Mouse (Mus musculus): ENCODE measurements at regions not wholly inside any gene's neighbourhood (a gene's known extent, or its start where the extent isn't known, plus 50 kb on each side); places are given as distances from the start of the nearest gene placed in this dataset.
"Not testable (repeated sequence)": the region's sequence is repeated elsewhere in the genome, so short reads cannot be mapped to it uniquely, and the experiment has no call there.

- intact Hi-C loops (cut with DNase I) = no loop called here
- DNase-seq = no peak
Observed at GRCm38 (mm10) chr3:40410749-40411310, 120.3 kb upstream of the Intu start.

DNA sequence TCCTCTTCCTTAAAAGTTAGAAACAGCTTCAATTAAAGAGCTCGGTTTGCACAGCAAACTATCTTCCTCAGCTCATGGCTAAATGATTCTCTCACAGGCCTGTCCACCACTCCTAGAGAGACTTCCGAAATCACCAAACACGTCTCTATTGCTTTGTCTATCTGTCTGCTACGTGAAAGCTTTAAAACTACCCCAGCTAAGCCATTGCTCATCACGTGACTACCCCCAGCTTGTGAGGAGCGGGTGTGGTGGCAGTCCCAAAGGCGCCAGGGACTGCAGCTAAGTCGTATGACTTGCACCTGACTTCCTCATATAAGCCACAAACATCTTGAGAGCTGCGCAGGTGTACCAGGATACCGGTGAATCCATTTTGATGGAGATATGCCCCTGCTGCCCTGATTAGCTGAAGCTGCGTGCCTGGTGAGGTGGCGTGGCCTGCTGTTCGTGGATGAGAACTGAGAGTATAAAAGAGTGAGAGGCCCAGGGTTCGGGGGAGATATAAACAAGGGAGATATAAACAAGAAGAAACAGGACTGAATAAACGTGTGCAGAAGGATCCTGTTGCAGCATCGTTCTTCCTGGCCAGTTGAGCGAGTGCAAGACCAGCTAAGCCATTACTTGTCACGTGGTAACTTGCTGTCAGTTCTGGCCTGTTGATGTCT lies 105.8 kb upstream of the Intu start:
- intact Hi-C loops (cut with DNase I); DNase-seq: not testable (repeated sequence)

DNA sequence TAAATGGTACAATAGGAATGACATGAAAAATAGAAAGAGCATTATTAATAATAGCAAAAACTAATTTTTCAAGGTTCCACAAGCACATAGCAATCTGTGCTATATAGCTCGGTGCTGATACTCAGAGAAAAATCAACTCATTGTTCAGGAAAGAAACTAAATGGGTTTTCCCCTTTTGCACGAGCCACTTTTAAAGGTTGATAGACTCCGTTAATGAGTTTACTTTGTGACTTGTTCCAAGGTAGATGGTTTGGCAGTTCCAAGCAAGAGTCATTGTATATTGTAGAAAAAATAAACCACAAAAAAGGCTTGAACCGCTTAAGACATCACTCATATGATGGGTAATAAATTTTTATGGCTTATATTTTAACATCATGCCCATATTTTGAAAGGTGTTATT lies 105.0 kb upstream of the Intu start:
- intact Hi-C loops (cut with DNase I) = no loop called here
- DNase-seq = no peak

- intact Hi-C loops (cut with DNase I) = no loop called here
- DNase-seq = peak in 1 of 2 experiments; percentile 29
Observed at GRCm38 (mm10) chr3:40428021-40428420, 103.1 kb upstream of the Intu start.

DNA sequence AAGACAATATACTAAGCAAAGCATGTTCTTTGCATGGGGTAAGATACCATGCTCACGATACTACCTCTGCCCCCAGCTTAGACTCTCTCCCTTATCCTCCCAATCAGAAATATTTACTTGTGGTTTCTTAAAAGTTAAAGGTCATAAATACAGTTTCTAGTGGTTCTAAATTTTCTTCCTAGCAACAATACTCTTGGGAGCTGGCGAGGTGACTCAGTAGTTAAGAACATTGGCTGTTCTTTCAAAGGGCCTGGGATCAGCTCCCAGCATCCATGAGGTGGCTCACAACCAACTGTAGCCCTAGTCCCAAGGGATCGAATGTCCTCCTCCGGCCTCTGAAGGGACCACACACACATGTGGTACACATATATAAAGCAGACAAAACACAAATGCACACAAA lies 92.8 kb upstream of the Intu start:
- DNase-seq = no peak
- intact Hi-C loops (cut with DNase I) = no loop called here

DNA sequence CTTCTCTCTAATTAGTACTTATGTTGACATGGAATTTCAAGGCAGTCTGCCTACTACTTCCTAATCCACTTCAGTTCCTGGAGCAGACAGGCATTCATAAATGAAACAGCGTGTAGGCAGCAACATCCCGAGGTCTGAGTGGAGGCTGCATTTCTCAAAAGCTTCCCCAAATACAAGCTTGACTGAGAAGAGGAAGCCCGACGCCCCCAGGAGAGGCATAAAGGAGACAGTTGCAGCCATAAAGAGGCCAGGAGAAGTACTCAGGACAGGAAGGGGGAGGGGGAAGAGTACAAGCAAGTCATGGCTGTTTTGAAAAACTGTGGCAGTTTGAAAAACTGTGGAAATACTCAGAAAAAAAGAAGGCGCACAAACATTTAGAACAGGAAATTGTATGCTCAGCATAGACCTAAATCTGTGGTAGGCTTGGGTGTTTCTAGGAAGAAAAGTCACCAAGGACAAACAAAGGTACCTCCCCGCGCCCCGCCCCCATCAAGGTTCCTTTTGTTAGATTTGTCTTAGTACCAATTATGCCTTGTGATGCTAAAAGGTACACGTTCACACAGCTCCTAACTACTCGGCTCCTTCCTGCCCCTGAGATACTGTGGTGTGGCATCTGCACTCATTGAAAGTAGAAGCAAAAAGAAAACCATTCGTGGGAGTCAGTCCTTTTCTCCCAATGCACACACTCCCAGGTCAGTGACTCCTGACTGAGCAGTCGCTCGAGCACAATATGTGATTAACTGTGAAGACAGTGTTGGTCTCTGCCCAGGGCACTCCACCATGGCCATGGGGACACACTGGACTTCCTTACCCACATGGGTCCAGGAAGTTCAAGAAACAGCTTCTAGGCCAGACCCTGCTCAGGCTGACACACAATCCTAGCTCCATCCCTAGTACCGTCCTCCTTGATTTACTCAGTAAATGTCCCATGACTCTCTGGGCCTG lies 89.7 kb upstream of the Intu start:
- no peak for DNase-seq
- intact Hi-C loops (cut with DNase I) = loop anchor here (10.0 kb wide), 1 partner anchor 447 kb away; no protein-coding TSS in a partner anchor

- peak; percentile 48 to 67 for DNase-seq
- intact Hi-C loops (cut with DNase I) = loop anchor here (1.0 to 10.0 kb wide), 2 partner anchors 449 to 1561 kb away; no protein-coding TSS in a partner anchor
Observed at GRCm38 (mm10) chr3:40443788-40444595, 87.1 kb upstream of the Intu start.

DNA sequence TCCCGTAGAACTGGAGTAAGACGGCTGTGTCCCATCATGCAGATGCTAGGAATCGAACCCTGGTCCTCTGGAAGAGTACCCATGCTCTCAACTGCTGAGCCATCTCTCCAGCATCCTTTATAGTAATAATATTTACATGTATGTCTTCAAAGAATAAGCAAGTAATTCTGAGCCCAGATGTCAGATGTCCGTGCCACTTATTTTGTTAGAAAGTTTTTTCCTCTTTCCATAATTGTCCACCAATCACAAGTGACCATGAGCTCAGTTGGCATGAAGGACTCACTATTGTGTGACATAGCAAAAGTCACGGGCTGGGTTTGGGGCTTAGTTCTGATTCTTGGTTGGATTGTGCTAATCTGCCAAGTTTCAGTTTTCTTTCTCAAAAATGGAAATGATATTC lies 78.1 kb upstream of the Intu start:
- DNase-seq = no peak
- intact Hi-C loops (cut with DNase I) = no loop called here

- peak; percentile 16 to 32 for DNase-seq
- intact Hi-C loops (cut with DNase I) = no loop called here
Observed at GRCm38 (mm10) chr3:40453552-40453951, 77.5 kb upstream of the Intu start.

DNA sequence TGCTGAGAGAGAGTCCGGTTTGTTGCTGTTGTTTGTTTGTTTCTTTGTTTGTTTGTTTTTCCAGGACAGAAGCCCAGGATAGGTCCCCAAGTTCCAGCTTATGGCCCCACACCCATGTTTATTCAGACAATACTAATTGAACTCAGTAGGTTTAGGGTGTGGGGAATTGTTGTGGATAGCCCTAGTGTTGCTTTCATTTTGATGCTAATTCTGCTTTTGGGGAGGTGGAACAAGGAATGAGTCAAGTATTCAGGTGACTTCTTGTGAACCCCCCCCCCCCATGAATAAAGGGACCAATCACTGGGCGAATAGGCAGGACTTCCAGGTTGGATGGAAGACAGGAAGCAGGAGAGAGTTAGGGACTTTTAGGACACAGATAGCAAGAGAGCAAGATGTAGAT lies 75.0 kb upstream of the Intu start:
- intact Hi-C loops (cut with DNase I) = no loop called here
- no peak for DNase-seq

GRCm38 (mm10) chr3:40458490-40458889 lies 72.6 kb upstream of the Intu start:
- intact Hi-C loops (cut with DNase I) = no loop called here
- no peak for DNase-seq

- DNase-seq = no peak
- intact Hi-C loops (cut with DNase I) = no loop called here
Observed at GRCm38 (mm10) chr3:40463446-40463845, 67.6 kb upstream of the Intu start.

DNA sequence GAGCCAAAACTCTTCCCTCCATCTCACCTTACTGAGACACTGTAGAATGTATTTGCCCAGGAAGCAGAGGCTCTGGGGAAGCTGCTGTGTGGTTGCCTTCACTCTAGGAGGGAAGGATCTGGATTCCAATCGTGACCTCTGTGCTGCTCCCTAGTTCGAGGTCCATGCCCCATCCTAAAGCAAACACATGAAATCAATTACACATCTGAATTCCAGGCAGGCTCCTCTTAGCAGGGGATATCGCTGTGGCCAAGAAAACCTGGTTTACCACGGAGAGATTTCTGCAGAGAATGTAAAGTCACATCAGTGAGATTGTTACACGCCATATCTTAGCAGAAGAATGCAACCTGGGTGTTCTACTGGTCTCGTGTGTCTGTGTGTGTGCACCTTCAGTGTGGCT lies 61.0 kb upstream of the Intu start:
- DNase-seq = no peak
- intact Hi-C loops (cut with DNase I) = no loop called here

DNA sequence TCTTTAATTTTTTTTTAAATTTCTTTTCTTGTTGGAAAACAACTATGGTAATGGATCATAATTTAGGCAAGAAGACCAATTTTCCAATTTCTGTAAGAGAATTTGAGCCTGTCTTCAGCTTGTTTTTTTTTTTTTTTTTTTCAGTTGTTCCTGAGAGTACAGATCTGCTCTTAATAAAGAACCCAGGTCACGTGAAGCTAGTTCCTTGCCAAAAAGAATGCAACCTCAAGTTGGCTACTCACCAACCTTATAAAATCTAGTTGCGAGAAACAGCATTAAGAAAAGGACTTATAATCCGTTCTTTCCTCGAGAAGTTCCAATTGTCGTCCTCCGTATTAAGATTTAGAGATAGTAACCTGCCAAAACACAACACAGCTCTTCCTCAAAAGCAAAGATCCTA lies 58.3 kb upstream of the Intu start:
- no peak for DNase-seq
- intact Hi-C loops (cut with DNase I) = no loop called here

DNA sequence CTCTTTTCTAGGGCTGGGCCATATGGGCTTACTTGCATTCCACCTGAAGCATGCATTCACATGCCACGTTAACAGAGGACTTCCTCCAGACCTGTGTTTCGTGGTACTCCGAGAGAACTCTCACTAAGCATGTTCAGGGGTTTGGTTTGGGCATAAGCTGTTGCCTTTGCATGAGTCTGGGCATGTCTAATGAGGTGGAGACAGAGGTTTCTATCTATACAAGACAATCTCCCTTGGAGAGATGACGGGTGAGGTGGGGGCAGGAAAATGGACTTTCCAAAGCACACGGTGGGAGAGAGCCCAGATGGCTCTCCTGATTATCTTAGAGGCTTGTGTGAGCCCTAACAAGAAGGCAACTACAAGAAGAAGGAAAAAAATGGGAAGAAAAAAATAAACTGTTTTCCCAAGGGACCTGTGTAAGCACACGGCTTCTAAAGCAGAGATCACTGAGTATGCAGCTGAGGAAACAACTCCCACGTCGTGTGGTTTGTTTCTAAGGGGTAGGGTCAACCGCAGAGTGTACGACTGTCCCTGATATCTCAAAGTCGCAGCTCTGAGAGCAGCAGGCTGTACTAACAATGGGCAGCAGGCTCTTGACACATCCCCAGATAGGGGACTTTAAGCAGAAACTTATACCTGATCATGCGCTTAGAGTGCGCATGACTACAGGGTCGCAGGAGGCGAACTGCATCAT lies 50.7 kb upstream of the Intu start:
- no peak for DNase-seq
- intact Hi-C loops (cut with DNase I) = no loop called here
